Mouse (Mus musculus): Measurements from ENCODE around the gene Gm26661. TPM values are rescaled to one million over a fixed set of nuclear protein-coding genes. Genes with fewer than 3 reads are reported as not detected.

Gene Gm26661
- polyA plus RNA-seq (2012; fragmentation: generic; extraction: Trizol), result not detected

DNA sequence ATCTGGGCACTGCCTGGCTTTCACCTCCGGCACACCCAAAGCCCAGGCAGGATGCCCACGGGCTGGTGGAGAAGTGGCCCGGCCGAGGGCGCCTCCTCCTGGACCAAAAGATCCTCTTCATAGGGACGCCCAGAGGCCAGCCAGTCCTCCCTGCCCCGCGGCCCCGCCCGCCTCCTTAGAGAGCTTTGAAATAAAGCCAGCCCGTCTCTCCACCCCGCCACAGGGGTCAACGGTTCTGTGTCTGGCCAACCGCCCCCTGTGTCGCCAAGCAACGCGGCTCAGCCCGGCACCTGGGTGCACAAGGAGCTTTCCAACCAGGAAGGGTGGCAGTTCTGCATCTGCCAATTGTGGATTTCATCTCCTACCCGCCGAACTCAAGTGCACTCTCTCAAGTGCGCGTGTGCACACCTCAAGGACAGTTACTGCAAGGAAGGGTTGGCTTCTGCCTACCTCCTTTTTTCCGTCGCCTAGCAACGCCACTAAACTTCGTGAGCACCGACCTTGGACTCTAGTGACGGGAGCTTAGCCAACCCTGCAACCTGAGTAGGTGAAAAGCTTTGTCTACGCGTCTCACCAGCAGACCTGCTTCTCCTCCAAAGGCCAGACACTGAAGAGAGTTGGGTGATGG, at the start of gene Gm26661:
TSS of gene Gm26661 (plus strand) at position 56 of the 628 bp plus-strand sequence.
- Histone ChIP-seq H3K79me2 (ENCODE audit: control insufficient read depth, insufficient read depth) (no peaks in the 10 kb centered on the region), H3ac (ENCODE audit: control insufficient read depth, insufficient read length) (no peak within 1 kb of the TSS), H3K4me2 (ENCODE audit: low read depth) (no peak within 1 kb of the TSS), H3K4me3 (no peak within 1 kb of the TSS), H3K27me3 (ENCODE audit: control insufficient read depth, insufficient read depth, insufficient read length) (no peaks in the 10 kb centered on the region), H3K36me3 (ENCODE audit: control insufficient read depth, insufficient read depth) (no peaks in the 10 kb centered on the region)
- TF ChIP-seq MYOG (IDR thresholded peaks at IDR 0.05; ENCODE audit: control insufficient read depth in 1 of 3, insufficient read depth in 1 of 3, insufficient read length in 2 of 3, low read depth in 2 of 3) (no peak), E2F4 (IDR thresholded peaks at IDR 0.05; ENCODE audit: insufficient read depth) (no peak), TCF3 (IDR thresholded peaks at IDR 0.05; ENCODE audit: insufficient read length, low read depth) (no peak), CEBPB (IDR thresholded peaks at IDR 0.05; ENCODE audit: insufficient read depth, poor library complexity, severe bottlenecking) (no peak), TCF12 (IDR thresholded peaks at IDR 0.05; ENCODE audit: insufficient read depth, poor library complexity, severe bottlenecking) (no peak), MYOD1 (IDR thresholded peaks at IDR 0.05; ENCODE audit: control insufficient read depth in 1 of 3, insufficient read length in 2 of 3, low read depth in 2 of 3) (no peak), POLR2AphosphoS2 (IDR thresholded peaks at IDR 0.05; ENCODE audit: insufficient read length, low read depth) (no peak), REST (IDR thresholded peaks at IDR 0.05; ENCODE audit: insufficient read depth, insufficient read length) (no peak), MAX (IDR thresholded peaks at IDR 0.05; ENCODE audit: low read depth) (no peak), POLR2A (IDR thresholded peaks at IDR 0.05; ENCODE audit: insufficient read length, low read depth) (no peak), USF1 (IDR thresholded peaks at IDR 0.05; ENCODE audit: low read depth) (no peak), SRF (IDR thresholded peaks at IDR 0.05; ENCODE audit: control insufficient read depth, insufficient read length, low read depth) (no peak)

DNA sequence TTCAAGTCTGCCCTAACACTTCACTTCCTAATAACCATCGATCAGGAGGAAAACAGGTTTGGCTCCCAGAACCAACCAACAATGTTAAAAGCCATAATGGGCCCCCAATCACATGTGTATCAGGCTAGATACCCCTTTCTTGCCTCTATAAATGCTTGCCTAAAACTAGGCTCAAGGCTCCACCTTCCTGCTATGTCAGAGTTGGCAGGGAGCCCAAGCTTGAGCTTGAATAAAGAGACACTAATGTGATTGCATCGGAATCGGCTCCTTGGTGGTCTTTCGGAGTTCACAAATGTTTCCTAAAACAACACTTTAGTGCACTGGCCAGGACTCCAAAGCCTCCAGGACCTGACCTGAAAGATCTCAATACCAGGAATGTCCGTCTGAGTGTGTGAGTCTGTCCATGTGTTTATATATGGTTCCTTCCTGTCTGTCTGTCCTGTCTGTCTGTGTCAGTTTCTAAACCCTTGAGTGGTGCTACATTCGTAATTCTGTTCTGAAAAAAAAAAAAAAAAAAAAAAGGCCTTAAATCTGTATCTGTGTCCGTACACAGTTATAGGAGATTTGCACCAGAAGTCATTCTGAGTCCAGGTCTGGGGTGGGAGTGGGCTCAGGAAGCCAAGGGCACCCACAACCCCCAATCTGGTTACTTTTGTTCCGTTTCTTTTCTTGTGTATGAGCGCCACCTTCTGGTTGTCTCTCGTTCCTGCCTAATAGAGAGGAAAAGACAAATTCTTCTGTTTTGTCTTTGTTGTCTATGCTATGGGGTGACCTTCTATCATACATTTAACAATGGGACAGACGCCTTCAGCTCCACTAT, 42.2 kb upstream of the Gm26661 start:
- H3K4me3 ChIP-seq, result no peak overlapping the region
- H3ac ChIP-seq (ENCODE audit: control insufficient read depth, insufficient read length), result no peak overlapping the region
- H3K4me2 ChIP-seq (ENCODE audit: low read depth), result peak overlapping the region; percentile 4
- no peaks in the 10 kb centered on the region for H3K36me3 ChIP-seq (ENCODE audit: control insufficient read depth, insufficient read depth)
- H3K27me3 ChIP-seq (ENCODE audit: control insufficient read depth, insufficient read depth, insufficient read length), result no peaks in the 10 kb centered on the region
- H3K79me2 ChIP-seq (ENCODE audit: control insufficient read depth, insufficient read depth), result no peaks in the 10 kb centered on the region
- TF ChIP-seq E2F4 (IDR thresholded peaks at IDR 0.05; ENCODE audit: insufficient read depth) (no peak), MAX (IDR thresholded peaks at IDR 0.05; ENCODE audit: low read depth) (no peak), SRF (IDR thresholded peaks at IDR 0.05; ENCODE audit: control insufficient read depth, insufficient read length, low read depth) (no peak), USF1 (IDR thresholded peaks at IDR 0.05; ENCODE audit: low read depth) (no peak), TCF12 (IDR thresholded peaks at IDR 0.05; ENCODE audit: insufficient read depth, poor library complexity, severe bottlenecking) (no peak), REST (IDR thresholded peaks at IDR 0.05; ENCODE audit: insufficient read depth, insufficient read length) (no peak), CEBPB (IDR thresholded peaks at IDR 0.05; ENCODE audit: insufficient read depth, poor library complexity, severe bottlenecking) (no peak), POLR2AphosphoS2 (IDR thresholded peaks at IDR 0.05; ENCODE audit: insufficient read length, low read depth) (no peak), POLR2A (IDR thresholded peaks at IDR 0.05; ENCODE audit: insufficient read length, low read depth) (no peak), MYOG (IDR thresholded peaks at IDR 0.05; ENCODE audit: control insufficient read depth in 1 of 3, insufficient read depth in 1 of 3, insufficient read length in 2 of 3, low read depth in 2 of 3) (no peak), MYOD1 (IDR thresholded peaks at IDR 0.05; ENCODE audit: control insufficient read depth in 1 of 3, insufficient read length in 2 of 3, low read depth in 2 of 3) (no peak)

DNA sequence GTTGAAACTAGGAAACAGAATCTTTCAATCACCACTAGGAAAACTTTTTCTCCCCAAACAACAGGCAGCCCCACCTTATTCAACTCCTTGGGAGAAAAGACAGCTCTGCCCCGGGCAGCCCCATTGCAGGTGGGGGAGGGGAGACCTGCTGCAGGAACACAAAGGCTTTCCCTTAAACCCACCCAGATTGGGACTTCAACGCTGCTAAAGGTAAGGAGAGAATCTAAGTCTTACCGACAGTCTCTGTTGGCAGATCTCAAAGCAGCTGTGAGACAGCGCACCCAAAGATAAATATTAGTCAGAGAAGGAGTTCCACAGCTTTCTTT, 41.7 kb upstream of the Gm26661 start:
- H3ac ChIP-seq (ENCODE audit: control insufficient read depth, insufficient read length), result no peak overlapping the region
- H3K4me2 ChIP-seq (ENCODE audit: low read depth), result peak overlapping the region; percentile 4
- H3K79me2 ChIP-seq (ENCODE audit: control insufficient read depth, insufficient read depth), result no peaks in the 10 kb centered on the region
- H3K4me3 ChIP-seq, result no peak overlapping the region
- H3K36me3 ChIP-seq (ENCODE audit: control insufficient read depth, insufficient read depth), result no peaks in the 10 kb centered on the region
- H3K27me3 ChIP-seq (ENCODE audit: control insufficient read depth, insufficient read depth, insufficient read length), result no peaks in the 10 kb centered on the region
- TF ChIP-seq USF1 (IDR thresholded peaks at IDR 0.05; ENCODE audit: low read depth), result no peak
- TF ChIP-seq TCF3 (IDR thresholded peaks at IDR 0.05; ENCODE audit: insufficient read length, low read depth), result no peak
- TF ChIP-seq MAX (IDR thresholded peaks at IDR 0.05; ENCODE audit: low read depth), result no peak
- no peak for TF ChIP-seq TCF12 (IDR thresholded peaks at IDR 0.05; ENCODE audit: insufficient read depth, poor library complexity, severe bottlenecking)
- TF ChIP-seq MYOD1 (IDR thresholded peaks at IDR 0.05; ENCODE audit: control insufficient read depth in 1 of 3, insufficient read length in 2 of 3, low read depth in 2 of 3), result no peak
- no peak for TF ChIP-seq E2F4 (IDR thresholded peaks at IDR 0.05; ENCODE audit: insufficient read depth)
- TF ChIP-seq POLR2AphosphoS2 (IDR thresholded peaks at IDR 0.05; ENCODE audit: insufficient read length, low read depth), result no peak
- no peak for TF ChIP-seq REST (IDR thresholded peaks at IDR 0.05; ENCODE audit: insufficient read depth, insufficient read length)
- no peak for TF ChIP-seq MYOG (IDR thresholded peaks at IDR 0.05; ENCODE audit: control insufficient read depth in 1 of 3, insufficient read depth in 1 of 3, insufficient read length in 2 of 3, low read depth in 2 of 3)
- no peak for TF ChIP-seq POLR2A (IDR thresholded peaks at IDR 0.05; ENCODE audit: insufficient read length, low read depth)

DNA sequence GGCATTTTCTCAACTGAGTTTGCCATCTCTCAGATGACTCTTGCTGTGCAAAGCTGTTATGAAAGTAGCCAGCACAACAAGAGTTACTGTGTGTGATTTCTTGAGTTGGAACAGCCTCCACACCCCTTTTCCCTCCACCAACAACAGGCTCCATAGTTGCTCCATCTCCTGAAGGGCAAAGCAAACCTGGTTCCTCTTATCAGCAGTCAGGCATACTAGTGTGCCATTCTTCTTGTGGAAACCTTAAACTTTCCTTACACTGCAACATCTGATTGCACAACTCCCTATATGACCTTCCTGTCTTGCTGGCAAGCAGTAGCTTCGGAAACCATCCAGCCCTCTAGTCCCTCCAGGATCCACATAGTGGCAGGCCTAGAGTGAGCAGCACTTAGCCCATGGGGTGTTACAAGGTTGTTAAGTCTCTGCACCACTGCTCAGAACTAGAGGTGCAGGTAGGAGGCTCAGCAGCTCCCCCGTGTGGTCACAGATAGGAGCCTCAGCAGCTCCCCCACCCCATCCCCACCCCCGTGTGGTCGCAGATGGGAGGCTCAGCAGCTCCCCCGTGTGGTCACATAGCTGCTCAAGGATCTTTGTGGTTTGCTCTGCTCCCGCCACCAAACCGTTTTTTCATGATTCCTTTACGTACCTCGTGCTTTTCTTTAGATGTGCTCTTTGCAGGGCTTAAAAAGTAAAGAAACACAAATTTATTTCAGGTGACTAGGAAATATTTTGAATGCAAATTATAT, 25.6 kb upstream of the Gm26661 start:
- H3K79me2 ChIP-seq (ENCODE audit: control insufficient read depth, insufficient read depth), result no peaks in the 10 kb centered on the region
- no peaks in the 10 kb centered on the region for H3K36me3 ChIP-seq (ENCODE audit: control insufficient read depth, insufficient read depth)
- TF ChIP-seq TCF12 (IDR thresholded peaks at IDR 0.05; ENCODE audit: insufficient read depth, poor library complexity, severe bottlenecking) (no peak), TCF3 (IDR thresholded peaks at IDR 0.05; ENCODE audit: insufficient read length, low read depth) (no peak), MYOD1 (IDR thresholded peaks at IDR 0.05; ENCODE audit: control insufficient read depth in 1 of 3, insufficient read length in 2 of 3, low read depth in 2 of 3) (no peak), POLR2A (IDR thresholded peaks at IDR 0.05; ENCODE audit: insufficient read length, low read depth) (no peak), POLR2AphosphoS2 (IDR thresholded peaks at IDR 0.05; ENCODE audit: insufficient read length, low read depth) (no peak), SRF (IDR thresholded peaks at IDR 0.05; ENCODE audit: control insufficient read depth, insufficient read length, low read depth) (no peak)
- no peak overlapping the region for H3K4me3 ChIP-seq
- no peaks in the 10 kb centered on the region for H3K27me3 ChIP-seq (ENCODE audit: control insufficient read depth, insufficient read depth, insufficient read length)
- H3K4me2 ChIP-seq (ENCODE audit: low read depth), result no peak overlapping the region
- no peak overlapping the region for H3ac ChIP-seq (ENCODE audit: control insufficient read depth, insufficient read length)
